Mouse (Mus musculus) intestine, embryonic 15.5 days (tissue): ENCODE data around the gene Il17re. TPM values are rescaled to one million over a fixed set of nuclear protein-coding genes. Genes with fewer than 3 reads are reported as not detected.
A peak's percentile ranks its signal among the peaks of the same experiment; 100 is the strongest.

Source experiments
- ATAC-seq: fragments of 200-750 bp; cut with Nextera tagmentation; 2 replicates; pipeline ENCODE4 v1.8.0; 2017; ENCODE audit warnings: moderate TSS enrichment, moderate library complexity
- H3K27ac ChIP-seq: fragments of 300-500 bp; sonication (generic); 2 replicates; pipeline ENCODE4 v1.5.1; 2015; ENCODE audit warnings: mild to moderate bottlenecking, inconsistent platforms
- H3K27me3 ChIP-seq: fragments of 300-500 bp; sonication (generic); replicated peaks from 2 replicates; pipeline ENCODE4 v1.6.1; 2015; ENCODE audit warnings: inconsistent platforms
- H3K36me3 ChIP-seq: fragments of 300-500 bp; sonication (generic); 2 replicates; pipeline ENCODE4 v1.6.1; 2015; ENCODE audit warnings: inconsistent platforms
- H3K4me1 ChIP-seq: fragments of 300-500 bp; sonication (generic); replicated peaks from 2 replicates; pipeline ENCODE4 v1.6.1; 2015; ENCODE audit warnings: inconsistent platforms
- H3K4me2 ChIP-seq: fragments of 300-500 bp; sonication (generic); replicated peaks from 2 replicates; pipeline ENCODE4 v1.6.1; 2015; ENCODE audit warnings: mild to moderate bottlenecking, inconsistent platforms
- H3K4me3 ChIP-seq: fragments of 300-500 bp; sonication (generic); replicated peaks from 2 replicates; pipeline ENCODE4 v1.5.1; 2015; ENCODE audit warnings: inconsistent platforms
- H3K9ac ChIP-seq: fragments of 300-500 bp; sonication (generic); 2 replicates; pipeline ENCODE4 v1.6.1; 2015; ENCODE audit warnings: inconsistent platforms
- H3K9me3 ChIP-seq: fragments of 300-500 bp; sonication (generic); 2 replicates; pipeline ENCODE4 v1.6.1; 2016; ENCODE audit warnings: inconsistent platforms
- WGBS: fragments of 180-500 bp; shearing (Covaris S2); methylation state at CpG from one replicate; pipeline ENCODE4 v1.1.7; 2015; 5-methylcytosine and 5-hydroxymethylcytosine counted together
- polyA plus RNA-seq: library from polyadenylated mRNA; unstranded; fragments of >200 nt; fragmentation: Nextera tagmentation; extraction: Ambion mirVana; gene quantifications from 2 replicates; pipeline ENCODE4 v1.2.1, GENCODE M21; 2015

Il17re gene
- polyA plus RNA-seq, 1 experiment from 2014 or later: 7.8 TPM

DNA sequence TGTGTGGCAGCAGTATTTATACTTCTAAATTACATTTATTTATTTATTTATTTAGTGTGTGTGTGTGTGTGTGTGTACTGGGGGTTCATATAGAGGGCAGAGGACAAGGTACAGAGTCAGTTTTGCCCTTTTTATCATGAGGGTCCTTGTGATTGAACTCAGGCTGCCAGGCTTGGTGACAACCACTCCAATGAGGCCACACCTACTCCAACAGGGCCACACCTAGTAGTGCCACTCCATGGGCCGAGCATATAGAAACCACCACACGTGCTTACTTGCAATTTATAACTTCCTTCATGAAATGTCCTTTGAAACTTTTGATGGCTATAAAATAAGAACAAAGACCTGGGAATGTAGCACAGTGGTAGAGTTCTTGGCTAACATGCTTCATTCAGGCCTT is 15.0 kb downstream of the Il17re start:
- Histone ChIP-seq H3K9ac (no peak overlapping the region), H3K4me1 (peaks cover 23% of the 10 kb centered on the region), H3K36me3 (no peaks in the 10 kb centered on the region), H3K4me2 (no peak overlapping the region), H3K9me3 (no peaks in the 10 kb centered on the region), H3K27ac (no peak overlapping the region), H3K4me3 (no peak overlapping the region), H3K27me3 (no peaks in the 10 kb centered on the region)
- peak; percentile 46 for ATAC-seq
- WGBS: 48% methylated on average over 2 of the region's 2 CpGs

DNA sequence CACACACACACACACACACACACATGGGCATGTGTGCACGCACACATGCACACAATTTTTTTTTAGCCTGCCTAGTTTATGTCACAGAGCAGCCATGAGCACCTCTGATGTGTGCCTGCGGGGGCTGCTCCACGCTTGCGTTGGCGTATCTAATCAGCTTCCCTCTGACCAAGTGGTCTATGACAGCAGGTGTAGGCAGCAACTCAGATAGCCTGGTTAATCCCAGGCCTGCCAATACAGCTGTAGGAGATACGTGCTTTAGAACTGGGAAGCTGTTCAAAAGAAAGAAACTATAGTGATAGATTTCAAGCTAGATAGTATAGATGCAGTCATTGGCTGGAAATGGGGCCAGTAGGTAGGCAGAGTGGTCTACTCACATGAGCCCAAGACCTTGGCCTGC is 15.4 kb downstream of the Il17re start:
- no peaks in the 10 kb centered on the region for H3K27me3 ChIP-seq
- no peak overlapping the region for H3K4me2 ChIP-seq
- no peak overlapping the region for H3K27ac ChIP-seq
- H3K4me3 ChIP-seq: no peak overlapping the region
- H3K9me3 ChIP-seq: no peaks in the 10 kb centered on the region
- no peak for ATAC-seq
- peaks cover 23% of the 10 kb centered on the region for H3K4me1 ChIP-seq
- no peak overlapping the region for H3K9ac ChIP-seq
- WGBS: 86% methylated on average over 6 of the region's 6 CpGs
- H3K36me3 ChIP-seq: no peaks in the 10 kb centered on the region

DNA sequence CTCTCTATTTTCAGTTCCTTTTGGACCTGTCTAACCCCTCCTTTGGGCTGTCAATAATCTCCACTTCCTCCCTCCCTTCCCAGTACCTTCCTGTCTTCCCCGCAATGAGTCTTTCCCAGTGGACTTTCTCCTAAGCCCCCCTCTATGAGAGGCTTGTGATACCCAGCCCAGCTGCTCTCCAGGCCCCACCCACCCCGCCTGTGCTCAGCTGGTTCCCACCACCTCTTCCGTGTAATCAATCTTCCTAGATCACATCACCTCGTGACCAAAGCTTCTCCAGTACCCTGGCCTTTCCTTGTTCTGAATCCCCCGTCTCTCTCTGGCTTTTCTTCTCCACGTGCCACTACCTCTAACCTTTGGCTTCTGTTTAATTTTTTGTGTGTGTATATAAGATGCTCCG is 19.1 kb downstream of the Il17re start:
- ATAC-seq: 0 out of 2 replicates have a peak, but pooled peaks have one; percentile 7
- Histone ChIP-seq H3K27ac (no peak overlapping the region), H3K9ac (no peak overlapping the region), H3K9me3 (no peaks in the 10 kb centered on the region), H3K36me3 (no peaks in the 10 kb centered on the region), H3K27me3 (peaks cover 20% of the 10 kb centered on the region), H3K4me2 (no peak overlapping the region), H3K4me3 (no peak overlapping the region), H3K4me1 (peaks cover 4% of the 10 kb centered on the region)
- WGBS: 23% methylated on average over 7 of the region's 7 CpGs

DNA sequence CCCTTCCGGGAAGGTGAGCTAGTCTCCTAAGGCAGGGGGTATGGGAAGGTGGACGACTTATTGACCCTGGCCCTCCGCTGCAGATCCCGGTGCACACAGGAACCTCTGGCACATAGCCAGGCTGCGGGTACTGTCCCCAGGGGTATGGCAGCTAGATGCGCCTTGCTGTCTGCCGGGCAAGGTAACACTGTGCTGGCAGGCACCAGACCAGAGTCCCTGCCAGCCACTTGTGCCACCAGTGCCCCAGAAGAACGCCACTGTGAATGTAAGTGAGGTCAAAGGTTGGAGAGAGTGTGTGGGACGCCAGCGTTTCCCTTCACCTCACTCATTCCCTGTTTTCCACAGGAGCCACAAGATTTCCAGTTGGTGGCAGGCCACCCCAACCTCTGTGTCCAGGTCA is 20.6 kb downstream of the Il17re start:
- Histone ChIP-seq H3K4me3 (no peak overlapping the region), H3K27me3 (peaks cover 24% of the 10 kb centered on the region), H3K4me2 (no peak overlapping the region), H3K4me1 (peaks cover 13% of the 10 kb centered on the region), H3K9me3 (no peaks in the 10 kb centered on the region), H3K27ac (no peak overlapping the region), H3K9ac (no peak overlapping the region), H3K36me3 (no peaks in the 10 kb centered on the region)
- no peak for ATAC-seq
- 78% methylated on average over 10 of the region's 10 CpGs for WGBS

DNA sequence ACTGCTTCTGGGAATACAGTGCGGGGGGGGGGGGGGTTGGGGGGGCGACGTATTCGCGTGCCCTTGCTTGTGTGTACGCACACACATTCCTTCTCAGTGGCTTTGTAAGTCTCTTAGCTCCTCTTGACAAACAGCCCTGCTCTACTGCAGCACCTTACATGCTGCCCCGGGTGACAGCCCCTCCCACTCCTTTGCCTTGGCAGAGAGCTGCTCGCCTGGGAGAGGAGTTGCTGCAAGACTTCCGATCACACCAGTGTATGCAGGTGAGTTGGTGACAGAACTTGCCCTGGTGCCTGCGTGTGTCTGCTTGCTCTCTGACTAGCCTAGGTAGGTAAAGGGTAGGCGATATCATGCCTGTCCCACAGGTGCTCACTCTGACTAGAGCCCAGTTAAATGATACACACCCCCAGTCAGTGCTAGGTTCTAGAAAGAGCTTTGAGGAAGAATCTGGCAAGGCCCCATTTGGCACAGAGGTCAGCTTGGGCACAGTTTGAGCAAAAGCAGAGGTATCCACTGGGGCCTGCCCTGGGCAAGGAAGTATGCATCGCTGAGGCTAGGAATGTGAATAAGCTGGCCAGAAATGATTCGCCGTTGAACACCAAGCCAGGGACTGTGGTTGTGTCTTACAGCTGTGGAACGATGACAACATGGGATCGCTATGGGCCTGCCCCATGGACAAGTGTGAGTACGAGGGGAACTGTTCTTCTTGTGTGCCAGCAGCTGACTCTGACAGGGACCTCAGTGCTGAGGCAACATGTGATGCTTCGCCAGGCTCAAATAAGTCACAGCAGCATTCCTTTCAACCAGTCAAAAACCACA is 22.5 kb downstream of the Il17re start:
- no peak for ATAC-seq
- H3K9me3 ChIP-seq: no peaks in the 10 kb centered on the region
- peaks cover 24% of the 10 kb centered on the region for H3K27me3 ChIP-seq
- H3K4me2 ChIP-seq: no peak overlapping the region
- H3K4me3 ChIP-seq: no peak overlapping the region
- H3K9ac ChIP-seq: no peak overlapping the region
- H3K4me1 ChIP-seq: peaks cover 15% of the 10 kb centered on the region
- 63% methylated on average over 18 of the region's 18 CpGs for WGBS
- H3K36me3 ChIP-seq: no peaks in the 10 kb centered on the region
- H3K27ac ChIP-seq: no peak overlapping the region

DNA sequence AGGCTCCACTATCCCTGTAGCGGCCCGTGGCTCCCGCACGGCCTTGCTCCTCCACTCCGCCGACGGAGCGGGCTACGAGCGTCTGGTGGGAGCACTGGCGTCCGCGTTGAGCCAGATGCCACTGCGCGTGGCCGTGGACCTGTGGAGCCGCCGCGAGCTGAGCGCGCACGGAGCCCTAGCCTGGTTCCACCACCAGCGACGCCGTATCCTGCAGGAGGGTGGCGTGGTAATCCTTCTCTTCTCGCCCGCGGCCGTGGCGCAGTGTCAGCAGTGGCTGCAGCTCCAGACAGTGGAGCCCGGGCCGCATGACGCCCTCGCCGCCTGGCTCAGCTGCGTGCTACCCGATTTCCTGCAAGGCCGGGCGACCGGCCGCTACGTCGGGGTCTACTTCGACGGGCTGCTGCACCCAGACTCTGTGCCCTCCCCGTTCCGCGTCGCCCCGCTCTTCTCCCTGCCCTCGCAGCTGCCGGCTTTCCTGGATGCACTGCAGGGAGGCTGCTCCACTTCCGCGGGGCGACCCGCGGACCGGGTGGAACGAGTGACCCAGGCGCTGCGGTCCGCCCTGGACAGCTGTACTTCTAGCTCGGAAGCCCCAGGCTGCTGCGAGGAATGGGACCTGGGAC is 24.3 kb downstream of the Il17re start:
- H3K4me2 ChIP-seq: peak overlapping the region; percentile 87
- H3K9me3 ChIP-seq: no peaks in the 10 kb centered on the region
- H3K36me3 ChIP-seq: no peaks in the 10 kb centered on the region
- peak overlapping the region; percentile 90 for H3K27ac ChIP-seq
- peak; percentile 61 for ATAC-seq
- peaks cover 18% of the 10 kb centered on the region for H3K4me1 ChIP-seq
- WGBS: 2% methylated on average over 65 of the region's 65 CpGs
- peaks cover 24% of the 10 kb centered on the region for H3K27me3 ChIP-seq
- peak overlapping the region; percentile 58 for H3K4me3 ChIP-seq
- peak overlapping the region; percentile 62 for H3K9ac ChIP-seq

GRCm38 (mm10) chr6:113483100-113483615 is 24.9 kb downstream of the Il17re start, which contains the start of gene Creld1:
TSS of gene Creld1 (plus strand) at chr6:113483297.
- no peaks in the 10 kb centered on the region for H3K36me3 ChIP-seq
- H3K9ac ChIP-seq: peak within 1 kb of the TSS; percentile 62
- H3K4me1 ChIP-seq: peaks cover 23% of the 10 kb centered on the region
- H3K9me3 ChIP-seq: no peaks in the 10 kb centered on the region
- peak within 1 kb of the TSS; percentile 58 for H3K4me3 ChIP-seq
- H3K27ac ChIP-seq: peak within 1 kb of the TSS; percentile 90
- peaks cover 24% of the 10 kb centered on the region for H3K27me3 ChIP-seq
- H3K4me2 ChIP-seq: peak within 1 kb of the TSS; percentile 87
- peak; percentile 97 for ATAC-seq
- WGBS: under 1% methylated on average over 26 of the region's 26 CpGs

- H3K9me3 ChIP-seq: no peaks in the 10 kb centered on the region
- peak overlapping the region; percentile 87 for H3K4me2 ChIP-seq
- peak overlapping the region; percentile 55 for H3K9ac ChIP-seq
- WGBS: 7% methylated on average over 10 of the region's 10 CpGs
- peak; percentile 24 for ATAC-seq
- no peaks in the 10 kb centered on the region for H3K36me3 ChIP-seq
- H3K4me3 ChIP-seq: peak overlapping the region; percentile 58
- peaks cover 23% of the 10 kb centered on the region for H3K4me1 ChIP-seq
- H3K27me3 ChIP-seq: peaks cover 24% of the 10 kb centered on the region
- H3K27ac ChIP-seq: peak overlapping the region; percentile 52
Observed at GRCm38 (mm10) chr6:113483729-113484128, 25.4 kb downstream of the Il17re start.

GRCm38 (mm10) chr6:113487125-113487576 is 28.9 kb downstream of the Il17re start:
- Histone ChIP-seq H3K27me3 (peaks cover 6% of the 10 kb centered on the region; the same call in 1 of the 2 replicates), H3K4me3 (no peak overlapping the region), H3K4me2 (no peak overlapping the region), H3K9ac (no peak overlapping the region), H3K36me3 (peaks cover 10% of the 10 kb centered on the region; the same call in 1 of the 2 replicates), H3K27ac (no peak overlapping the region), H3K4me1 (peaks cover 22% of the 10 kb centered on the region), H3K9me3 (no peaks in the 10 kb centered on the region)
- ATAC-seq: 0 out of 2 replicates have a peak, but pooled peaks have one; percentile 15
- 46% methylated on average over 7 of the region's 7 CpGs for WGBS

- no peak overlapping the region for H3K4me2 ChIP-seq
- no peak overlapping the region for H3K4me3 ChIP-seq
- peaks cover 10% of the 10 kb centered on the region; the same call in 1 of the 2 replicates for H3K36me3 ChIP-seq
- 95% methylated on average over 14 of the region's 14 CpGs for WGBS
- peaks cover 7% of the 10 kb centered on the region; the same call in 1 of the 2 replicates for H3K4me1 ChIP-seq
- ATAC-seq: no peak
- no peak overlapping the region for H3K9ac ChIP-seq
- H3K9me3 ChIP-seq: no peaks in the 10 kb centered on the region
- H3K27me3 ChIP-seq: no peaks in the 10 kb centered on the region
- no peak overlapping the region for H3K27ac ChIP-seq
Observed at GRCm38 (mm10) chr6:113489410-113489809, 31.1 kb downstream of the Il17re start.

DNA sequence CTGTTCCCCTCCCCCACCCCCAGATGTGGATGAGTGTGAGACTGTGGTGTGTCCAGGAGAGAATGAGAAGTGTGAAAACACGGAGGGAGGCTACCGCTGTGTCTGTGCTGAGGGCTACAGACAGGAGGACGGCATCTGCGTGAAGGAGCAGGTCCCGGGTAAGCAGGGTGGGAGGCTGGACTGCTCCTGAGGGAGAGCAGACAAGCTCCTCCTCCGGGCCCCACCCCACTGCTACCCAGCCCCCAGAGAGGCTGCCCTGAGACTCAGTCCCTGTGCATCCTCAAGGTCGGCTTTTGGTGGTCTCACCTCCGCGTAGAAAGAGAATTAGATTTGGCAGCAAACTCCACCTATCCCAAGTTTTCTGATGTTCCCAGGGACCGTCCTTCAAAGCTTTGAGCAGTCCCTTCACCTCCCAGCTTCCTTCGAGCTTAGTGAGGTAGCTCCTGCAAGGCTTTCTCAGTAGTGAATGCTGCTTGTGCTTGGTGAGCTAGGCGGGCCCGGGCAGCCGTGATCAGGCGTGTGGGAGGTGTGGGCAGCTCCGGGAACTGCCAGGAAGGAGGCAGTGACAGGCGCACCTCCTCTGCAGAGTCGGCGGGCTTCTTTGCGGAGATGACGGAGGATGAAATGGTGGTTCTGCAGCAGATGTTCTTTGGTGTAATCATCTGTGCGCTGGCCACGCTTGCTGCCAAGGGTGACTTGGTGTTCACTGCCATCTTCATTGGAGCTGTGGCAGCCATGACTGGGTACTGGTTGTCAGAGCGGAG is 34.0 kb downstream of the Il17re start:
- peaks cover 10% of the 10 kb centered on the region; the same call in 1 of the 2 replicates for H3K36me3 ChIP-seq
- H3K9ac ChIP-seq: no peak overlapping the region
- H3K4me1 ChIP-seq: peaks cover 13% of the 10 kb centered on the region
- H3K9me3 ChIP-seq: no peaks in the 10 kb centered on the region
- peaks cover 22% of the 10 kb centered on the region for H3K27me3 ChIP-seq
- H3K4me2 ChIP-seq: no peak overlapping the region
- H3K4me3 ChIP-seq: no peak overlapping the region
- ATAC-seq: no peak
- WGBS: 76% methylated on average over 24 of the region's 24 CpGs
- H3K27ac ChIP-seq: no peak overlapping the region
